Mouse (Mus musculus): ENCODE results near the gene Atmin. TPM values are rescaled to one million over a fixed set of nuclear protein-coding genes. Genes with fewer than 3 reads are reported as not detected.

Atmin gene
- polyA plus RNA-seq (2015; fragmentation: Nextera tagmentation; extraction: Ambion mirVana): 6.1 and 6.2 TPM in 2 replicates

GRCm38 (mm10) chr8:116943161-116943554 lies at the start of gene Atmin:
TSS of gene Atmin (plus strand) at chr8:116943393.
- Histone ChIP-seq H3K36me3 (ENCODE audit: control insufficient read depth, insufficient read depth, low read length) (no peaks in the 10 kb centered on the region), H3K4me2 (replicated peaks; ENCODE audit: low read depth) (peak within 1 kb of the TSS; percentile 99), H3K4me1 (replicated peaks; ENCODE audit: control insufficient read depth, insufficient read depth) (no peaks in the 10 kb centered on the region), H3K9ac (ENCODE audit: low read length) (peak within 1 kb of the TSS; percentile 90), H3K27ac (replicated peaks) (peak within 1 kb of the TSS; percentile 20), H3K9me3 (ENCODE audit: control insufficient read depth, low read length) (no peaks in the 10 kb centered on the region), H3K27me3 (ENCODE audit: control insufficient read depth, insufficient read depth, low read length) (no peaks in the 10 kb centered on the region), H3K4me3 (ENCODE audit: low read depth, low read length) (peak within 1 kb of the TSS; percentile 96)
- under 1% methylated on average over 45 of the region's 46 CpGs for whole genome bisulfite sequencing
- DNase-seq (ENCODE audit: low spot score) (peak; percentile 92), ATAC-seq (ENCODE audit: low FRiP score, low TSS enrichment) (peak; percentile 93)
- TF ChIP-seq CTCF (IDR thresholded peaks at IDR 0.05; ENCODE audit: low read depth) (peak; percentile 74), EP300 (optimal IDR thresholded peaks at IDR 0.05) (no peak)

- Histone ChIP-seq H3K27me3 (ENCODE audit: control insufficient read depth, insufficient read depth, low read length) (no peaks in the 10 kb centered on the region), H3K9me3 (ENCODE audit: control insufficient read depth, low read length) (0 out of 2 replicates have a peak, but pooled peaks cover 3% of the 10 kb centered on the region), H3K4me3 (ENCODE audit: low read depth, low read length) (no peak overlapping the region), H3K4me2 (replicated peaks; ENCODE audit: low read depth) (no peak overlapping the region), H3K4me1 (replicated peaks; ENCODE audit: control insufficient read depth, insufficient read depth) (no peaks in the 10 kb centered on the region), H3K36me3 (ENCODE audit: control insufficient read depth, insufficient read depth, low read length) (peaks cover 4% of the 10 kb centered on the region; the same call in 1 of the 2 replicates), H3K27ac (replicated peaks) (no peak overlapping the region), H3K9ac (ENCODE audit: low read length) (no peak overlapping the region)
- no peak for TF ChIP-seq CTCF (IDR thresholded peaks at IDR 0.05; ENCODE audit: low read depth)
- DNase-seq (ENCODE audit: low spot score) (no peak), ATAC-seq (ENCODE audit: low FRiP score, low TSS enrichment) (no peak)
- 66% methylated on average over 11 of the region's 11 CpGs for WGBS
Measured at GRCm38 (mm10) chr8:116893938-116894337, 49.3 kb upstream of the Atmin start.

GRCm38 (mm10) chr8:116895521-116895920 lies 47.7 kb upstream of the Atmin start:
- no peak overlapping the region for H3K4me3 ChIP-seq (ENCODE audit: low read depth, low read length)
- H3K4me2 ChIP-seq (replicated peaks; ENCODE audit: low read depth): no peak overlapping the region
- 0 out of 2 replicates have a peak, but pooled peaks cover 3% of the 10 kb centered on the region for H3K9me3 ChIP-seq (ENCODE audit: control insufficient read depth, low read length)
- no peak overlapping the region for H3K27ac ChIP-seq (replicated peaks)
- H3K36me3 ChIP-seq (ENCODE audit: control insufficient read depth, insufficient read depth, low read length): no peaks in the 10 kb centered on the region
- TF ChIP-seq CTCF (IDR thresholded peaks at IDR 0.05; ENCODE audit: low read depth) (no peak), EP300 (optimal IDR thresholded peaks at IDR 0.05) (no peak)
- no peak for ATAC-seq (ENCODE audit: low FRiP score, low TSS enrichment)
- no peaks in the 10 kb centered on the region for H3K27me3 ChIP-seq (ENCODE audit: control insufficient read depth, insufficient read depth, low read length)
- no peak for DNase-seq (ENCODE audit: low spot score)
- H3K9ac ChIP-seq (ENCODE audit: low read length): no peak overlapping the region
- H3K4me1 ChIP-seq (replicated peaks; ENCODE audit: control insufficient read depth, insufficient read depth): no peaks in the 10 kb centered on the region
- 84% methylated on average over 6 of the region's 6 CpGs for WGBS

GRCm38 (mm10) chr8:116904736-116905135 lies 38.5 kb upstream of the Atmin start:
- no peak for TF ChIP-seq CTCF (IDR thresholded peaks at IDR 0.05; ENCODE audit: low read depth)
- no peak for TF ChIP-seq EP300 (optimal IDR thresholded peaks at IDR 0.05)
- Histone ChIP-seq H3K4me3 (ENCODE audit: low read depth, low read length) (no peak overlapping the region), H3K27me3 (ENCODE audit: control insufficient read depth, insufficient read depth, low read length) (no peaks in the 10 kb centered on the region), H3K9me3 (ENCODE audit: control insufficient read depth, low read length) (no peaks in the 10 kb centered on the region), H3K4me2 (replicated peaks; ENCODE audit: low read depth) (no peak overlapping the region), H3K9ac (ENCODE audit: low read length) (no peak overlapping the region), H3K27ac (replicated peaks) (no peak overlapping the region), H3K4me1 (replicated peaks; ENCODE audit: control insufficient read depth, insufficient read depth) (no peaks in the 10 kb centered on the region), H3K36me3 (ENCODE audit: control insufficient read depth, insufficient read depth, low read length) (no peaks in the 10 kb centered on the region)
- DNase-seq (ENCODE audit: low spot score) (no peak), ATAC-seq (ENCODE audit: low FRiP score, low TSS enrichment) (no peak)
- 90% methylated on average over 4 of the region's 4 CpGs for WGBS

GRCm38 (mm10) chr8:116905252-116905651 lies 37.9 kb upstream of the Atmin start:
- DNase-seq (ENCODE audit: low spot score): no peak
- Histone ChIP-seq H3K27me3 (ENCODE audit: control insufficient read depth, insufficient read depth, low read length) (no peaks in the 10 kb centered on the region), H3K27ac (replicated peaks) (no peak overlapping the region), H3K36me3 (ENCODE audit: control insufficient read depth, insufficient read depth, low read length) (no peaks in the 10 kb centered on the region), H3K4me1 (replicated peaks; ENCODE audit: control insufficient read depth, insufficient read depth) (no peaks in the 10 kb centered on the region), H3K9ac (ENCODE audit: low read length) (no peak overlapping the region), H3K4me2 (replicated peaks; ENCODE audit: low read depth) (no peak overlapping the region), H3K9me3 (ENCODE audit: control insufficient read depth, low read length) (no peaks in the 10 kb centered on the region), H3K4me3 (ENCODE audit: low read depth, low read length) (no peak overlapping the region)
- 81% methylated on average over 4 of the region's 4 CpGs for WGBS
- ATAC-seq (ENCODE audit: low FRiP score, low TSS enrichment): no peak
- TF ChIP-seq EP300 (optimal IDR thresholded peaks at IDR 0.05) (no peak), CTCF (IDR thresholded peaks at IDR 0.05; ENCODE audit: low read depth) (no peak)

- no peaks in the 10 kb centered on the region for H3K36me3 ChIP-seq (ENCODE audit: control insufficient read depth, insufficient read depth, low read length)
- no peak for TF ChIP-seq CTCF (IDR thresholded peaks at IDR 0.05; ENCODE audit: low read depth)
- TF ChIP-seq EP300 (optimal IDR thresholded peaks at IDR 0.05): no peak
- no peaks in the 10 kb centered on the region for H3K4me1 ChIP-seq (replicated peaks; ENCODE audit: control insufficient read depth, insufficient read depth)
- no peak overlapping the region for H3K4me2 ChIP-seq (replicated peaks; ENCODE audit: low read depth)
- H3K27me3 ChIP-seq (ENCODE audit: control insufficient read depth, insufficient read depth, low read length): no peaks in the 10 kb centered on the region
- H3K9ac ChIP-seq (ENCODE audit: low read length): no peak overlapping the region
- DNase-seq (ENCODE audit: low spot score): no peak
- no peak overlapping the region for H3K27ac ChIP-seq (replicated peaks)
- WGBS: 93% methylated on average over 4 of the region's 4 CpGs
- H3K4me3 ChIP-seq (ENCODE audit: low read depth, low read length): no peak overlapping the region
- H3K9me3 ChIP-seq (ENCODE audit: control insufficient read depth, low read length): no peaks in the 10 kb centered on the region
- no peak for ATAC-seq (ENCODE audit: low FRiP score, low TSS enrichment)
Measured at GRCm38 (mm10) chr8:116905836-116906235, 37.4 kb upstream of the Atmin start.

All from stomach, postnatal 0 days (tissue).